Mouse (Mus musculus): ENCODE results near the gene Wfdc9.

Wfdc9 gene

GRCm38 (mm10) chr2:164656483-164656882, at the start of gene Wfdc9:
Wfdc9 (minus strand) TSS chr2:164656583.
- DNase-seq (ENCODE audit: low spot score in 2 of 2) = no peak

- no peak for DNase-seq (ENCODE audit: low spot score in 2 of 2)
These were observed 49.6 kb upstream of the Wfdc9 start for GRCm38 (mm10) chr2:164705991-164706390.

- no peak for DNase-seq (ENCODE audit: low spot score in 2 of 2)
These were observed 48.9 kb upstream of the Wfdc9 start for GRCm38 (mm10) chr2:164705328-164705727.

GRCm38 (mm10) chr2:164704235-164704634, 47.9 kb upstream of the Wfdc9 start:
- DNase-seq (ENCODE audit: low spot score in 2 of 2) = no peak

- no peak for DNase-seq (ENCODE audit: low spot score in 2 of 2)
These were observed 45.4 kb upstream of the Wfdc9 start for GRCm38 (mm10) chr2:164701761-164702160.

- DNase-seq (ENCODE audit: low spot score in 2 of 2) = no peak
These were observed 44.6 kb upstream of the Wfdc9 start for GRCm38 (mm10) chr2:164700959-164701358.

GRCm38 (mm10) chr2:164698201-164698600, 41.8 kb upstream of the Wfdc9 start, which contains the start of gene Spint4:
Spint4 (plus strand) TSS chr2:164698501.
- no peak for DNase-seq (ENCODE audit: low spot score in 2 of 2)

GRCm38 (mm10) chr2:164684807-164685206, 28.4 kb upstream of the Wfdc9 start, which contains the start of gene Wfdc13:
Wfdc13 (plus strand) TSS chr2:164685107.
- no peak for DNase-seq (ENCODE audit: low spot score in 2 of 2)

GRCm38 (mm10) chr2:164679906-164680305, 23.5 kb upstream of the Wfdc9 start:
- DNase-seq (ENCODE audit: low spot score in 2 of 2) = no peak

GRCm38 (mm10) chr2:164678848-164679625, 22.7 kb upstream of the Wfdc9 start:
- DNase-seq (ENCODE audit: low spot score in 2 of 2) = peak; percentile 42 to 44

- DNase-seq (ENCODE audit: low spot score in 2 of 2) = no peak
These were observed 20.7 kb upstream of the Wfdc9 start for GRCm38 (mm10) chr2:164676916-164677685.

GRCm38 (mm10) chr2:164676103-164676502, 19.7 kb upstream of the Wfdc9 start:
- DNase-seq (ENCODE audit: low spot score in 2 of 2) = no peak

- no peak for DNase-seq (ENCODE audit: low spot score in 2 of 2)
These were observed 17.6 kb upstream of the Wfdc9 start, which contains the start of gene Wfdc11 for GRCm38 (mm10) chr2:164673987-164674386. Wfdc11 (minus strand) TSS chr2:164674087.

- no peak for DNase-seq (ENCODE audit: low spot score in 2 of 2)
These were observed 14.6 kb upstream of the Wfdc9 start for GRCm38 (mm10) chr2:164670938-164671337.

GRCm38 (mm10) chr2:164670261-164670660, 13.9 kb upstream of the Wfdc9 start:
- no peak for DNase-seq (ENCODE audit: low spot score in 2 of 2)

- no peak for DNase-seq (ENCODE audit: low spot score in 2 of 2)
These were observed 8.5 kb upstream of the Wfdc9 start for GRCm38 (mm10) chr2:164664851-164665250.

GRCm38 (mm10) chr2:164655858-164656257, 525 bp downstream of the Wfdc9 start, which contains the start of gene Wfdc10:
Wfdc10 (plus strand) TSS chr2:164656046.
- peak in 1 of 2 experiments; percentile 10 for DNase-seq (ENCODE audit: low spot score in 2 of 2)

- DNase-seq (ENCODE audit: low spot score in 2 of 2) = no peak
These were observed 14.3 kb downstream of the Wfdc9 start for GRCm38 (mm10) chr2:164641881-164642673.

- no peak for DNase-seq (ENCODE audit: low spot score in 2 of 2)
These were observed 15.3 kb downstream of the Wfdc9 start for GRCm38 (mm10) chr2:164641129-164641528.

- DNase-seq (ENCODE audit: low spot score in 2 of 2) = no peak
These were observed 17.7 kb downstream of the Wfdc9 start, which contains the start of gene Wfdc16 for GRCm38 (mm10) chr2:164638696-164639095. Wfdc16 (minus strand) TSS chr2:164638796.

GRCm38 (mm10) chr2:164635266-164635665, 21.1 kb downstream of the Wfdc9 start:
- DNase-seq (ENCODE audit: low spot score in 2 of 2) = no peak

- no peak for DNase-seq (ENCODE audit: low spot score in 2 of 2)
These were observed 34.6 kb downstream of the Wfdc9 start for GRCm38 (mm10) chr2:164621775-164622174.
